In genomic region chr6:87764296-87764695, GRCm38 (mm10) we compare ENCODE assay signal across 9 mouse cellular contexts. TPM values are rescaled to one million over a fixed set of nuclear protein-coding genes. Genes with fewer than 3 reads are reported as not detected.
DNase-seq lines count a peak whose midpoint lies in the region; ATAC-seq and TF ChIP-seq lines count a peak whose summit lies in the region.
"Not testable (repeated sequence)": the region's sequence is repeated elsewhere in the genome, so short reads cannot be mapped to it uniquely, and the experiment has no call there.
"Had no signal": no experiment of that assay in that cellular context is flagged by ENCODE, and none has a peak within 500 bp of the region (broad histone marks: within the 10 kb centered on the region; RNA-seq: fewer than 3 reads in every experiment).

No protein-coding gene starts in this region.

- H3K4me3 ChIP-seq in forebrain, embryonic 11.5 days (ENCODE audit: low read depth, low read length); heart, embryonic 10.5 days; liver, embryonic 11.5 days (ENCODE audit: low read depth, low read length); liver, embryonic 13.5 days (replicated peaks); liver, postnatal 0 days (ENCODE audit: low read depth, low read length): not testable (repeated sequence)

- 97% methylated on average over 2 of the region's 2 CpGs for WGBS in forebrain, embryonic 11.5 days
- WGBS in heart, embryonic 10.5 days = 91% methylated on average over 2 of the region's 2 CpGs
- 92% methylated on average over 2 of the region's 2 CpGs for WGBS in liver, embryonic 11.5 days
- 92% methylated on average over 2 of the region's 2 CpGs for WGBS in liver, embryonic 13.5 days (ENCODE audit: insufficient replicate concordance)
- WGBS in liver, postnatal 0 days (ENCODE audit: insufficient replicate concordance) = 97% methylated on average over 2 of the region's 2 CpGs

- H3K9ac ChIP-seq in forebrain, embryonic 11.5 days (ENCODE audit: low read length); liver, embryonic 11.5 days (ENCODE audit: low read depth, low read length); liver, embryonic 13.5 days; liver, postnatal 0 days (replicated peaks): not testable (repeated sequence)

- not testable (repeated sequence) for H3K4me2 ChIP-seq in forebrain, embryonic 11.5 days (ENCODE audit: low read depth, low read length, severe bottlenecking); liver, embryonic 11.5 days; liver, embryonic 13.5 days; liver, postnatal 0 days (ENCODE audit: low read depth, low read length)

- not testable (repeated sequence) for H3K36me3 ChIP-seq in forebrain, embryonic 11.5 days (ENCODE audit: control insufficient read depth, insufficient read depth, low read length); heart, embryonic 10.5 days; liver, embryonic 11.5 days (ENCODE audit: control insufficient read depth, insufficient read depth, low read length); liver, embryonic 13.5 days; liver, postnatal 0 days (replicated peaks; ENCODE audit: insufficient read depth, low read length)

- not testable (repeated sequence) for TF ChIP-seq EP300 in liver, postnatal 0 days (IDR thresholded peaks at IDR 0.05; ENCODE audit: low read depth)

- not testable (repeated sequence) for TF ChIP-seq CTCF in liver, postnatal 0 days (IDR thresholded peaks at IDR 0.05; ENCODE audit: low read depth)

- peak; percentile 27 for DNase-seq in forebrain, embryonic 11.5 days (ENCODE audit: low spot score)
- DNase-seq in heart, embryonic 10.5 days (ENCODE audit: low spot score) = peak; percentile 60
- DNase-seq in liver, embryonic 11.5 days (ENCODE audit: low spot score) = peak; percentile 29
- DNase-seq in liver, embryonic 13.5 days = not testable (repeated sequence)
- peak; percentile 8 for DNase-seq in liver, postnatal 0 days

- H3K27me3 ChIP-seq in forebrain, embryonic 11.5 days (ENCODE audit: control insufficient read depth, insufficient read depth, low read length); heart, embryonic 10.5 days (ENCODE audit: insufficient read depth, poor library complexity, severe bottlenecking); liver, embryonic 11.5 days (replicated peaks; ENCODE audit: control insufficient read depth, insufficient read depth, low read length); liver, embryonic 13.5 days; liver, postnatal 0 days (ENCODE audit: insufficient read depth, low read length): not testable (repeated sequence)

- not testable (repeated sequence) for H3K27ac ChIP-seq in forebrain, embryonic 11.5 days (ENCODE audit: low read depth, low read length); heart, embryonic 10.5 days; liver, embryonic 11.5 days (ENCODE audit: low read depth, low read length); liver, postnatal 0 days (ENCODE audit: low read depth)
- H3K27ac ChIP-seq in liver, embryonic 13.5 days = peak overlapping the region; percentile 40; the same call in 1 of the 2 replicates

- not testable (repeated sequence) for ATAC-seq in forebrain, embryonic 11.5 days (replicated peaks; ENCODE audit: low FRiP score); liver, embryonic 11.5 days (replicated peaks; ENCODE audit: low FRiP score); liver, embryonic 13.5 days (ENCODE audit: low read depth); liver, postnatal 0 days

- not testable (repeated sequence) for H3K4me1 ChIP-seq in forebrain, embryonic 11.5 days (replicated peaks; ENCODE audit: control insufficient read depth, insufficient read depth, low read length); heart, embryonic 10.5 days
- H3K4me1 ChIP-seq in liver, embryonic 11.5 days (replicated peaks; ENCODE audit: control insufficient read depth, insufficient read depth, low read length) = peaks cover 11% of the 10 kb centered on the region
- peaks cover 39% of the 10 kb centered on the region for H3K4me1 ChIP-seq in liver, embryonic 13.5 days (replicated peaks)
- peaks cover 13% of the 10 kb centered on the region; the same call in 1 of the 2 replicates for H3K4me1 ChIP-seq in liver, postnatal 0 days (ENCODE audit: insufficient read depth)

- H3K9me3 ChIP-seq in forebrain, embryonic 11.5 days (ENCODE audit: control insufficient read depth, low read length); heart, embryonic 10.5 days; liver, embryonic 11.5 days (ENCODE audit: control insufficient read depth, low read length); liver, embryonic 13.5 days (replicated peaks); liver, postnatal 0 days (ENCODE audit: low read length): not testable (repeated sequence)

RNA-seq across cellular contexts. Expression of gene Gp9, which starts 13.6 kb away (rescaled TPM):
- polyA plus RNA-seq in forebrain, embryonic 11.5 days (2014; fragmentation: Nextera tagmentation; extraction: Ambion mirVana) = 2.5 and 2.8 TPM in 2 replicates
- polyA plus RNA-seq in heart, embryonic 10.5 days (2016; fragmentation: Nextera tagmentation; extraction: Ambion mirVana) = 4.8 and 6.2 TPM in 2 replicates
- 37.2 and 37.3 TPM in 2 replicates for polyA plus RNA-seq in liver, embryonic 11.5 days (2014; fragmentation: Nextera tagmentation; extraction: Ambion mirVana)
- polyA plus RNA-seq in liver, embryonic 13.5 days (2015; fragmentation: Nextera tagmentation; extraction: Ambion mirVana) = 32.7 and 35.6 TPM in 2 replicates
- polyA plus RNA-seq in liver, postnatal 0 days (2015; fragmentation: Nextera tagmentation; extraction: Ambion mirVana) = 36.5 and 38.0 TPM in 2 replicates
- polyA plus RNA-seq: activated CD4-positive, CD25-positive, alpha-beta regulatory T cell, adult 4 months; CD4-positive, CD25-positive, alpha-beta regulatory T cell, adult 4 months; Patski had no signal

RNA-seq across cellular contexts. Expression of gene Efcc1, which starts 33.6 kb away (rescaled TPM):
- 1.5 TPM in 2 replicates for polyA plus RNA-seq in forebrain, embryonic 11.5 days (2014; fragmentation: Nextera tagmentation; extraction: Ambion mirVana)
- 0.21 and 0.25 TPM in 2 replicates for polyA plus RNA-seq in heart, embryonic 10.5 days (2016; fragmentation: Nextera tagmentation; extraction: Ambion mirVana)
- polyA plus RNA-seq in liver, embryonic 11.5 days (2014; fragmentation: Nextera tagmentation; extraction: Ambion mirVana) = 0.45 and 0.57 TPM in 2 replicates
- polyA plus RNA-seq in liver, embryonic 13.5 days (2015; fragmentation: Nextera tagmentation; extraction: Ambion mirVana) = 0.16 and 0.35 TPM in 2 replicates
- 0.39 and 0.42 TPM in 2 replicates for polyA plus RNA-seq in liver, postnatal 0 days (2015; fragmentation: Nextera tagmentation; extraction: Ambion mirVana)
- polyA plus RNA-seq: G1E had no signal

RNA-seq across cellular contexts. Expression of gene Rab43, which starts 47.7 kb away (rescaled TPM):
- polyA plus RNA-seq in forebrain, embryonic 11.5 days (2014; fragmentation: Nextera tagmentation; extraction: Ambion mirVana) = 9.4 and 9.7 TPM in 2 replicates
- polyA plus RNA-seq in heart, embryonic 10.5 days (2016; fragmentation: Nextera tagmentation; extraction: Ambion mirVana) = 4.4 and 5.1 TPM in 2 replicates
- polyA plus RNA-seq in liver, embryonic 11.5 days (2014; fragmentation: Nextera tagmentation; extraction: Ambion mirVana) = 20.4 and 21.4 TPM in 2 replicates
- polyA plus RNA-seq in liver, embryonic 13.5 days (2015; fragmentation: Nextera tagmentation; extraction: Ambion mirVana) = 20.6 and 24.1 TPM in 2 replicates
- 44.4 and 45.4 TPM in 2 replicates for polyA plus RNA-seq in liver, postnatal 0 days (2015; fragmentation: Nextera tagmentation; extraction: Ambion mirVana)
